In the genomic region with DNA sequence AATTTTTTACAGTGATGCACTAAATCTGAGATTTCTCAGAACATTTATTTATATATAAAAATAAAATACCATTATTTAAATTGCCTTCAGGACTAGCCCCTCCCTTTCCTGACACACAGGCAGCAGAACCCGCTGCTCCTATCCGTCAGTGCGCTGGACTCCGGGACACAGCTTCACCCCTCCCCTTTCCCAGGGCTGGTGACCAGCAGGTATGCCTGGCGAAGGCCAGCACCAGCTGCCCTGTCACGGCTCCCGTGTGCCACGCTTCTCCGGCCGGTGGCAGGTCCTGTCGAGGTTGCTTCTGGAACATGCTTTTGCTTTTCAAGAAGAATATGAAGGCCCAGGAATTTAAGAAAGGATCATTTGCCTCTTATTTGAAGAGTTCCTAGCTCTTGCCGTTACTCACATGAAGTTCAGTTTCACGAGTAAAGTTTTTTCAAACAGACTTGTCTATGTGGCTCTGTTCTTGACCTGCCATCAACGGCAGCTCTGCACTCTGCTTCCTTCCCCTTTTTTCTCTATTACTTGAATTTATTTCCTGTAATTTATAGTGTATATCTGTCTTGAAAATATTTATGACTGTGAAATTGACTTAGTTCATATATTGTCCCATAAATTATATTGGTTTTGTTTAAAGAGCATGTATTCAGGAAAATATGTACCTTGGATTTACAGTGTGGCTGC, we compare ENCODE assay signal across 22 mouse cellular contexts.
"Had no signal": no experiment of that assay in that cellular context is flagged by ENCODE, and none has a peak within 500 bp of the region (broad histone marks: within the 10 kb centered on the region; RNA-seq: fewer than 3 reads in every experiment).

No protein-coding gene starts in this region.

- ATAC-seq: liver, embryonic 12.5 days had no signal

- DNase-seq: kidney, adult 18-20 months; kidney, adult 9 months; layer of hippocampus, postnatal 36 days; liver; lung, adult 18-20 months; lung, postnatal 10 days; lung, postnatal 36 days; midbrain, embryonic 14.5 days; right cerebral cortex, adult 18-20 months; right cerebral cortex, postnatal 14 days; spleen, adult 18-20 months; thymus, postnatal 25 days had no signal

- H3K4me3 ChIP-seq: left cerebral cortex, adult 2 months; limb, embryonic 13.5 days; liver, embryonic 12.5 days; liver, embryonic 15.5 days; lung, embryonic 15.5 days; megakaryocyte, embryonic 14.5 days; midbrain, embryonic 10.5 days; neural tube, embryonic 12.5 days; neural tube, embryonic 15.5 days; stomach, embryonic 15.5 days had no signal

- H3K27ac ChIP-seq: left cerebral cortex, adult 2 months; limb, embryonic 13.5 days; liver, embryonic 12.5 days; liver, embryonic 15.5 days; lung, embryonic 15.5 days; midbrain, embryonic 10.5 days; neural tube, embryonic 12.5 days; neural tube, embryonic 15.5 days had no signal

- H3K4me1 ChIP-seq: limb, embryonic 13.5 days; liver, embryonic 12.5 days; liver, embryonic 15.5 days; lung, embryonic 15.5 days; neural tube, embryonic 12.5 days; neural tube, embryonic 15.5 days had no signal

- H3K9me3 ChIP-seq: limb, embryonic 13.5 days; liver, embryonic 12.5 days; liver, embryonic 15.5 days; lung, embryonic 15.5 days; megakaryocyte, embryonic 14.5 days; midbrain, embryonic 10.5 days; neural tube, embryonic 12.5 days; neural tube, embryonic 15.5 days; stomach, embryonic 15.5 days had no signal

- H3K9ac ChIP-seq: limb, embryonic 13.5 days; liver, embryonic 12.5 days; liver, embryonic 15.5 days; lung, embryonic 15.5 days; neural tube, embryonic 12.5 days; neural tube, embryonic 15.5 days; stomach, embryonic 15.5 days had no signal

- H3K4me2 ChIP-seq: limb, embryonic 13.5 days; liver, embryonic 12.5 days; liver, embryonic 15.5 days; lung, embryonic 15.5 days; neural tube, embryonic 12.5 days; neural tube, embryonic 15.5 days; stomach, embryonic 15.5 days had no signal

- H3K27me3 ChIP-seq: limb, embryonic 13.5 days; liver, embryonic 12.5 days; liver, embryonic 15.5 days; lung, embryonic 15.5 days; neural tube, embryonic 12.5 days; neural tube, embryonic 15.5 days; stomach, embryonic 15.5 days had no signal
